Mouse (Mus musculus) limb, embryonic 13.5 days (tissue): ENCODE results near the gene Aldh1l1. TPM values are rescaled to one million over a fixed set of nuclear protein-coding genes. Genes with fewer than 3 reads are reported as not detected.
"Not testable (repeated sequence)": the region's sequence is repeated elsewhere in the genome, so short reads cannot be mapped to it uniquely, and the experiment has no call there.

ENCODE experiments used
- ATAC-seq: fragments of 200-750 bp; cut with Nextera tagmentation; 2 replicates; pipeline ENCODE4 v1.8.0; 2017; ENCODE audit warnings: low read depth, moderate number of reproducible peaks, moderate TSS enrichment; ENCODE audit not compliant: low FRiP score
- H3K27ac ChIP-seq: fragments of 300-500 bp; sonication (generic); 2 replicates; pipeline ENCODE4 v1.5.1; 2015; ENCODE audit warnings: inconsistent platforms, mild to moderate bottlenecking, moderate library complexity
- H3K27me3 ChIP-seq: fragments of 300-500 bp; sonication (generic); 2 replicates; pipeline ENCODE4 v1.6.1; 2015; ENCODE audit warnings: mild to moderate bottlenecking, inconsistent platforms
- H3K36me3 ChIP-seq: fragments of 300-500 bp; sonication (generic); 2 replicates; pipeline ENCODE4 v1.6.1; 2015; ENCODE audit warnings: inconsistent platforms, mild to moderate bottlenecking, moderate library complexity
- H3K4me1 ChIP-seq: fragments of 300-500 bp; sonication (generic); 2 replicates; pipeline ENCODE4 v1.6.1; 2015; ENCODE audit warnings: inconsistent platforms
- H3K4me2 ChIP-seq: fragments of 300-500 bp; sonication (generic); replicated peaks from 2 replicates; pipeline ENCODE4 v1.6.1; 2015; ENCODE audit warnings: inconsistent platforms, mild to moderate bottlenecking, moderate library complexity
- H3K4me3 ChIP-seq: fragments of 300-500 bp; sonication (generic); 2 replicates; pipeline ENCODE4 v1.5.1; 2015; ENCODE audit warnings: moderate library complexity, mild to moderate bottlenecking, inconsistent platforms
- H3K9ac ChIP-seq: fragments of 300-500 bp; sonication (generic); 2 replicates; pipeline ENCODE4 v1.6.1; 2015; ENCODE audit warnings: mild to moderate bottlenecking, inconsistent platforms
- H3K9me3 ChIP-seq: fragments of 300-500 bp; sonication (generic); 2 replicates; pipeline ENCODE4 v1.6.1; 2016; ENCODE audit warnings: inconsistent platforms
- WGBS: fragments of 180-500 bp; shearing (Covaris S2); methylation state at CpG from one replicate; pipeline ENCODE4 v1.1.7; 2015; 5-methylcytosine and 5-hydroxymethylcytosine counted together
- polyA plus RNA-seq: library from polyadenylated mRNA; unstranded; fragments of >200 nt; fragmentation: Nextera tagmentation; extraction: Ambion mirVana; gene quantifications from 2 replicates; pipeline ENCODE4 v1.2.1, GENCODE M21; 2015

Aldh1l1 gene
- polyA plus RNA-seq, 1 experiment from 2014 or later, result 2.4 TPM

- ATAC-seq, H3K27me3 ChIP-seq, H3K9me3 ChIP-seq, H3K4me2 ChIP-seq, H3K4me1 ChIP-seq, H3K9ac ChIP-seq, H3K4me3 ChIP-seq, H3K36me3 ChIP-seq, H3K27ac ChIP-seq: not testable (repeated sequence)
- 64% methylated on average over 3 of the region's 3 CpGs for WGBS
Measured at GRCm38 (mm10) chr6:90632526-90632925, 146.3 kb downstream of the Aldh1l1 start.

DNA sequence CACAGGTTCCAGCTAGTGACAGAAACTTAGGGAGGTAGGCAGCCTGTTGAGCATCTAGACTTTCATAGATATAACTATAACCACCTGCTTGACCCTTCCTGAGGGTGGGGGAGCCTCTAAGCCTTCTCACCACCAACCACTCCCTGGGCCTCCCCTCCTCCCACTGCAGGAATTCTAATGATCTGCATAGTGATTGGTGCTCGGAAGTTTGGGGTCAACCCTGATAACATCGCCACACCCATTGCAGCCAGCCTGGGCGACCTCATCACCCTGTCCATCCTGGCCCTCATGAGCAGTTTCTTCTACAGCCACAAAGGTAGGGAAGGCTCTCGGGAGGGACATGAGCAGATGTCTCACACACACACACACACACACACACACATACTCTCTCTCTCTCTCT, 148.9 kb downstream of the Aldh1l1 start:
- H3K27ac ChIP-seq, result no peak overlapping the region
- H3K4me3 ChIP-seq, result no peak overlapping the region
- 25% methylated on average over 4 of the region's 4 CpGs for WGBS
- H3K9me3 ChIP-seq, result no peaks in the 10 kb centered on the region
- no peaks in the 10 kb centered on the region for H3K27me3 ChIP-seq
- H3K4me2 ChIP-seq, result no peak overlapping the region
- no peaks in the 10 kb centered on the region for H3K4me1 ChIP-seq
- H3K36me3 ChIP-seq, result no peaks in the 10 kb centered on the region
- no peak for ATAC-seq
- no peak overlapping the region for H3K9ac ChIP-seq

DNA sequence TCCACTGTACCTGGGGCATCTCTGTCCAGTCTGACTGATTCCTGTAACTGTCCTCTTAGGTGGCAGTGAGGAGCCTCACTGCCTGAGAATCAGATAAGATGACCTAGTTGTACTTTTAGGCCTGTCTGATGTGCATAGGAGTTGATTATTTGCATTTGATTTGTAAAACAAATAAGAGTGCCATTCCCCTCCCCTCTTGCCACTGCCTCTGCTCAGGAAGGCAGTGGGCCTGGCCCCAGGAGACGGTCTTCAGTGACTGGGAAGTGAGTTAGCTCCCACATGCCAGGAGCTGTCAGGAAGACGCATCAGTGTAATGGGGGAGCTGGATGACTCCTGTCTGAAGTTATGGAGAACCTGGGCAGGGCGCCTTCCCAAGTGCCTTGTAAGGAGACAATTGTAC, 149.4 kb downstream of the Aldh1l1 start:
- Histone ChIP-seq H3K27ac (no peak overlapping the region), H3K27me3 (no peaks in the 10 kb centered on the region), H3K4me2 (no peak overlapping the region), H3K36me3 (no peaks in the 10 kb centered on the region), H3K9ac (no peak overlapping the region), H3K9me3 (no peaks in the 10 kb centered on the region), H3K4me3 (no peak overlapping the region), H3K4me1 (no peaks in the 10 kb centered on the region)
- WGBS, result 58% methylated on average over 3 of the region's 3 CpGs
- no peak for ATAC-seq

GRCm38 (mm10) chr6:90643057-90643456, 156.8 kb downstream of the Aldh1l1 start:
- H3K4me3 ChIP-seq, result no peak overlapping the region
- ATAC-seq, result no peak
- no peak overlapping the region for H3K9ac ChIP-seq
- no peaks in the 10 kb centered on the region; the same call in 1 of the 2 replicates for H3K4me1 ChIP-seq
- H3K27ac ChIP-seq, result no peak overlapping the region
- WGBS, result 76% methylated on average over 3 of the region's 3 CpGs
- H3K36me3 ChIP-seq, result no peaks in the 10 kb centered on the region
- H3K9me3 ChIP-seq, result peaks cover 3% of the 10 kb centered on the region; the same call in 1 of the 2 replicates
- H3K27me3 ChIP-seq, result no peaks in the 10 kb centered on the region
- H3K4me2 ChIP-seq, result no peak overlapping the region

GRCm38 (mm10) chr6:90644965-90645364, 158.7 kb downstream of the Aldh1l1 start:
- H3K9me3 ChIP-seq, result peaks cover 3% of the 10 kb centered on the region; the same call in 1 of the 2 replicates
- no peak overlapping the region for H3K4me3 ChIP-seq
- 63% methylated on average over 4 of the region's 4 CpGs for WGBS
- H3K4me2 ChIP-seq, result no peak overlapping the region
- H3K27me3 ChIP-seq, result no peaks in the 10 kb centered on the region
- no peak; the same call in 1 of the 2 replicates for ATAC-seq
- no peak overlapping the region for H3K9ac ChIP-seq
- no peaks in the 10 kb centered on the region for H3K36me3 ChIP-seq
- H3K4me1 ChIP-seq, result no peaks in the 10 kb centered on the region; the same call in 1 of the 2 replicates
- H3K27ac ChIP-seq, result no peak overlapping the region

DNA sequence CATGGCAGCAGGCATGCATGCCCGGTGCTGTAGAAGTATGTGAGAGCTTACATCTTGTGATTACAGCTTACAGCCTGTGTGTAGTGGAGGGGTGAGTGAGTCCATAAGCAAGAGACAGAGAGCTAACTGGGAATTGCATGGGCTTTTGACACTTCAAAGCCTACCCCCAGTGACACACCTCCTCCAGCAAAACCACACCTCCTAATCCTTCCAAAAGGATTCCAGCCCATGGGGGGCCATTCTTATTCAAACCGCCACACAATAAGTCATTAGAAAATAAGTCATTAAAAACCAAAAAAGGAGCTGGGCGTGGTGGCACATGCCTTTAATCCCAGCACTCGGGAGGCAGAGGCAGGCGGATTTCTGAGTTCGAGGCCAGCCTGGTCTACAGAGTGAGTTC, 162.2 kb downstream of the Aldh1l1 start:
- H3K4me3 ChIP-seq, result no peak overlapping the region
- no peaks in the 10 kb centered on the region; the same call in 1 of the 2 replicates for H3K4me1 ChIP-seq
- 94% methylated on average over 6 of the region's 6 CpGs for WGBS
- H3K27ac ChIP-seq, result no peak overlapping the region
- H3K36me3 ChIP-seq, result no peaks in the 10 kb centered on the region
- no peaks in the 10 kb centered on the region for H3K27me3 ChIP-seq
- H3K9me3 ChIP-seq, result peaks cover 7% of the 10 kb centered on the region
- no peak overlapping the region for H3K9ac ChIP-seq
- no peak overlapping the region for H3K4me2 ChIP-seq
- ATAC-seq, result no peak

- Histone ChIP-seq H3K9me3 (peaks cover 7% of the 10 kb centered on the region), H3K27me3 (no peaks in the 10 kb centered on the region), H3K9ac (no peak overlapping the region), H3K4me1 (no peaks in the 10 kb centered on the region; the same call in 1 of the 2 replicates), H3K4me3 (no peak overlapping the region), H3K36me3 (no peaks in the 10 kb centered on the region), H3K4me2 (no peak overlapping the region), H3K27ac (no peak overlapping the region)
- WGBS, result 63% methylated on average over 4 of the region's 4 CpGs
- no peak for ATAC-seq
Measured at GRCm38 (mm10) chr6:90649279-90649678, 163.1 kb downstream of the Aldh1l1 start.

Other genes with a start within 250 kb of the Aldh1l1 start
- not detected in 2 replicates for gene Vmn1r54, start 240.1 kb upstream of the Aldh1l1 start, polyA plus RNA-seq
- gene BC048671, start 185.2 kb upstream of the Aldh1l1 start, polyA plus RNA-seq, result not detected in 2 replicates
- gene Chst13, start 161.2 kb upstream of the Aldh1l1 start, polyA plus RNA-seq, result 0.15 and 0.33 TPM in 2 replicates
- 0.04 and 0.05 TPM in 2 replicates for gene Uroc1, start 153.1 kb upstream of the Aldh1l1 start, polyA plus RNA-seq
- gene Zxdc, start 116.9 kb upstream of the Aldh1l1 start, polyA plus RNA-seq, result 6.5 and 6.9 TPM in 2 replicates
- gene Cfap100, start 57.6 kb upstream of the Aldh1l1 start, polyA plus RNA-seq, result 0.37 and 0.59 TPM in 2 replicates
- gene Klf15, start 23.9 kb upstream of the Aldh1l1 start, polyA plus RNA-seq, result 5.0 and 5.1 TPM in 2 replicates
- 3.3 and 4.8 TPM in 2 replicates for gene Slc41a3, start 118.3 kb downstream of the Aldh1l1 start, polyA plus RNA-seq